Mouse (Mus musculus) CH12.LX (cell line): ENCODE measurements around the gene Efna3. TPM values are rescaled to one million over a fixed set of nuclear protein-coding genes. Genes with fewer than 3 reads are reported as not detected.

Experiments used
- DNase-seq: peaks from one replicate; pipeline ENCODE4 v3.0.0-alpha.2; 2013; ENCODE audit errors: extremely low read depth
- H3K27ac ChIP-seq: 2 replicates; pipeline ENCODE4 v1.5.1; 2012; ENCODE audit warnings: low read depth, mild to moderate bottlenecking, control low read depth, moderate library complexity; ENCODE audit not compliant: insufficient read depth
- H3K27me3 ChIP-seq: replicated peaks from 2 replicates; pipeline ENCODE3; 2012; ENCODE audit warnings: inconsistent platforms
- H3K36me3 ChIP-seq, 2 experiments: replicated peaks in 1 of 2; 2 replicates each; pipeline versions ENCODE3 to v1.6.1; 2012; ENCODE audit warnings: inconsistent platforms in 1 of 2, low read length in 1 of 2, mild to moderate bottlenecking in 1 of 2, mixed read lengths in 1 of 2, moderate library complexity in 1 of 2; ENCODE audit not compliant: control insufficient read depth in 1 of 2, insufficient read depth in 1 of 2
- H3K4me1 ChIP-seq, 2 experiments: 2 replicates each; pipeline ENCODE4 v1.6.1; 2012; ENCODE audit warnings: inconsistent platforms in 1 of 2, moderate library complexity in 1 of 2; ENCODE audit not compliant: insufficient read depth in 2 of 2, control insufficient read depth in 1 of 2
- H3K4me2 ChIP-seq: 2 replicates; pipeline ENCODE4 v1.6.1; 2012; ENCODE audit warnings: low read depth, mild to moderate bottlenecking, control low read depth; ENCODE audit not compliant: poor library complexity, insufficient read depth, severe bottlenecking
- H3K4me3 ChIP-seq, 3 experiments: fragments of 150-350 bp in 1 of 3; sonication (generic) in 1 of 3; replicated peaks in 1 of 3; 2 replicates each; pipeline versions ENCODE3 to v1.5.1; 2011 to 2012; ENCODE audit warnings: low read depth in 2 of 3, low read length in 2 of 3, mild to moderate bottlenecking in 2 of 3, moderate library complexity in 2 of 3, control low read depth in 1 of 3, improper control_type of control experiment in 1 of 3, inconsistent platforms in 1 of 3, mixed read lengths in 1 of 3; ENCODE audit not compliant: poor library complexity in 1 of 3
- H3K79me2 ChIP-seq: replicated peaks from 2 replicates; pipeline ENCODE4 v1.6.1; 2012; ENCODE audit warnings: mild to moderate bottlenecking, moderate library complexity; ENCODE audit not compliant: control insufficient read depth, poor library complexity, insufficient read depth, severe bottlenecking; ENCODE audit errors: extremely low read depth
- H3K9ac ChIP-seq: 2 replicates; pipeline ENCODE4 v1.6.1; 2012; ENCODE audit warnings: low read depth, mild to moderate bottlenecking, control low read depth, moderate library complexity; ENCODE audit not compliant: insufficient read depth
- H3K9me3 ChIP-seq: replicated peaks from 2 replicates; pipeline ENCODE3; 2012; ENCODE audit warnings: low read length, inconsistent platforms, mixed read lengths
- CTCF ChIP-seq, 2 experiments: IDR thresholded peaks in 1 of 2; conservative IDR thresholded peaks in 1 of 2; 2 replicates each; pipeline ENCODE4 v1.5.1; 2011 to 2012; ENCODE audit warnings: low read depth in 2 of 2, low read length in 2 of 2, improper control_type of control experiment in 1 of 2, inconsistent platforms in 1 of 2, mild to moderate bottlenecking in 1 of 2, moderate library complexity in 1 of 2
- E2F4 ChIP-seq: IDR thresholded peaks from 2 replicates; pipeline ENCODE4 v1.6.1; 2011; ENCODE audit warnings: low read depth, low read length, improper control_type of control experiment; ENCODE audit not compliant: insufficient replicate concordance
- EP300 ChIP-seq: IDR thresholded peaks from 2 replicates; pipeline ENCODE4 v1.6.1; 2011; ENCODE audit warnings: low read length, improper control_type of control experiment
- GABPA ChIP-seq: IDR thresholded peaks from 2 replicates; pipeline ENCODE4 v1.6.1; 2012; ENCODE audit warnings: low read depth, low read length, improper control_type of control experiment, inconsistent platforms; ENCODE audit not compliant: insufficient replicate concordance
- HCFC1 ChIP-seq: IDR thresholded peaks from 2 replicates; pipeline ENCODE4 v1.6.1; 2012; ENCODE audit warnings: low read depth, mild to moderate bottlenecking, inconsistent platforms, low read length, improper control_type of control experiment
- JUND ChIP-seq: conservative IDR thresholded peaks from 2 replicates; pipeline ENCODE4 v1.6.1; 2011; ENCODE audit warnings: low read depth, low read length, improper control_type of control experiment
- KAT2A ChIP-seq: IDR thresholded peaks from 2 replicates; pipeline ENCODE4 v1.6.1; 2012; ENCODE audit warnings: low read length, improper control_type of control experiment, inconsistent platforms; ENCODE audit not compliant: insufficient replicate concordance
- MAFK ChIP-seq: IDR thresholded peaks from 2 replicates; pipeline ENCODE4 v1.6.1; 2011; ENCODE audit warnings: low read length, improper control_type of control experiment; ENCODE audit not compliant: insufficient replicate concordance
- MAX ChIP-seq: IDR thresholded peaks from 2 replicates; pipeline ENCODE4 v1.6.1; 2011; ENCODE audit warnings: low read length, improper control_type of control experiment
- MAZ ChIP-seq: IDR thresholded peaks from 2 replicates; pipeline ENCODE4 v1.6.1; 2012; ENCODE audit warnings: low read depth, mild to moderate bottlenecking, inconsistent platforms, low read length, improper control_type of control experiment, moderate library complexity
- MEF2A ChIP-seq: IDR thresholded peaks from 2 replicates; pipeline ENCODE4 v1.6.1; 2014; ENCODE audit warnings: low read depth, mild to moderate bottlenecking, inconsistent platforms, low read length, improper control_type of control experiment, borderline replicate concordance
- MXI1 ChIP-seq: IDR thresholded peaks from 2 replicates; pipeline ENCODE4 v1.6.1; 2011; ENCODE audit warnings: mild to moderate bottlenecking, low read depth, low read length, improper control_type of control experiment
- NRF1 ChIP-seq: IDR thresholded peaks from 2 replicates; pipeline ENCODE4 v1.6.1; 2014; ENCODE audit warnings: low read depth, mild to moderate bottlenecking, inconsistent platforms, low read length, improper control_type of control experiment, moderate library complexity
- PAX5 ChIP-seq: IDR thresholded peaks from 2 replicates; pipeline ENCODE4 v1.6.1; 2012; ENCODE audit warnings: low read length, inconsistent platforms, mixed read lengths
- POLR2A ChIP-seq: IDR thresholded peaks from 2 replicates; pipeline ENCODE4 v1.6.1; 2011; ENCODE audit warnings: low read depth, mild to moderate bottlenecking, improper control_type of control experiment, low read length
- POLR2AphosphoS2 ChIP-seq: IDR thresholded peaks from 2 replicates; pipeline ENCODE4 v1.6.1; 2011; ENCODE audit warnings: low read depth, low read length, improper control_type of control experiment
- SIN3A ChIP-seq: IDR thresholded peaks from 2 replicates; pipeline ENCODE4 v1.6.1; 2012; ENCODE audit warnings: low read length, improper control_type of control experiment, inconsistent platforms
- TCF12 ChIP-seq: IDR thresholded peaks from 2 replicates; pipeline ENCODE4 v1.6.1; 2014; ENCODE audit warnings: low read depth, mild to moderate bottlenecking, inconsistent platforms, low read length, improper control_type of control experiment
- UBTF ChIP-seq: IDR thresholded peaks from 2 replicates; pipeline ENCODE4 v1.6.1; 2012; ENCODE audit warnings: low read depth, mild to moderate bottlenecking, inconsistent platforms, low read length, improper control_type of control experiment, moderate library complexity
- USF1 ChIP-seq: IDR thresholded peaks from 2 replicates; pipeline ENCODE4 v1.6.1; 2014; ENCODE audit warnings: low read depth, mild to moderate bottlenecking, inconsistent platforms, low read length, improper control_type of control experiment
- USF2 ChIP-seq: conservative IDR thresholded peaks from 2 replicates; pipeline ENCODE4 v1.6.1; 2011; ENCODE audit warnings: low read depth, low read length, improper control_type of control experiment
- ZC3H11A ChIP-seq: IDR thresholded peaks from 2 replicates; pipeline ENCODE4 v1.6.1; 2012; ENCODE audit warnings: low read depth, mild to moderate bottlenecking, inconsistent platforms, low read length, improper control_type of control experiment
- ZMIZ1 ChIP-seq: IDR thresholded peaks from 2 replicates; pipeline ENCODE4 v1.6.1; 2012; ENCODE audit warnings: low read depth, mild to moderate bottlenecking, inconsistent platforms, low read length, improper control_type of control experiment
- dilution Hi-C: fragments of 300-500 bp; cut with MboI; formaldehyde crosslinking; loops from 2 replicates; pipeline ENCODE4 v1.14.3; 2020; ENCODE audit warnings: low sequenced_read_pairs; ENCODE audit not compliant: extremely low pct_unique_long_range_greater_than_20kb, extremely low pct_ligation_motif_present
- in situ Hi-C: fragments of 300-500 bp; cut with MboI; formaldehyde crosslinking; loops from 3 replicates; pipeline ENCODE4 v1.14.3; 2019; ENCODE audit warnings: low sequenced_read_pairs, low pct_ligation_motif_present, low pct_unique_long_range_greater_than_20kb, mixed read lengths
- polyA plus RNA-seq: library from polyadenylated mRNA; unstranded; fragments of >175 nt; gene quantifications from 2 replicates; pipeline ENCODE4 v1.2.1, GENCODE M21; 2012; ENCODE audit warnings: low read depth; ENCODE audit not compliant: insufficient read length
- total RNA-seq, 2 experiments: library from RNA; depleted of rRNA; stranded (reverse); fragments of 300-350 nt in 1 of 2; fragments of >200 nt in 1 of 2; gene quantifications; 2 replicates each; pipeline ENCODE4 v1.2.3; 2012 to 2014

Efna3 gene
- total and polyA plus RNA-seq, 3 experiments = 0.09 to 0.13 TPM; not detected in 1

- no peak for TF ChIP-seq POLR2AphosphoS2
- no peak for TF ChIP-seq MAFK
- no peak for TF ChIP-seq E2F4
- TF ChIP-seq GABPA = no peak
- no peak for TF ChIP-seq CTCF (conservative IDR thresholded peaks at IDR 0.05 in 1 of 2, IDR thresholded peaks at IDR 0.05 in 1 of 2; ENCODE audit: low read depth in 2 of 2, low read length in 2 of 2)
- TF ChIP-seq ZC3H11A = no peak
- no peak for TF ChIP-seq MAZ
- TF ChIP-seq USF1 = no peak
- TF ChIP-seq TCF12 = no peak
- no peak for TF ChIP-seq KAT2A
- TF ChIP-seq EP300 = no peak
- no peak for TF ChIP-seq UBTF
- no peak for TF ChIP-seq MEF2A
- TF ChIP-seq MAX = no peak
- TF ChIP-seq NRF1 = no peak
- TF ChIP-seq SIN3A = no peak
- no peak for TF ChIP-seq ZMIZ1
- no peak for TF ChIP-seq HCFC1
- TF ChIP-seq PAX5 = no peak
- no peak for TF ChIP-seq POLR2A
- Histone ChIP-seq H3K9ac (no peak overlapping the region), H3K36me3 (no peaks in the 10 kb centered on the region), H3K4me1 (peaks cover 10 to 42% of the 10 kb centered on the region in 2 experiments), H3K4me3 (no peak overlapping the region), H3K27me3 (no peaks in the 10 kb centered on the region), H3K4me2 (no peak overlapping the region), H3K27ac (no peak overlapping the region), H3K79me2 (no peaks in the 10 kb centered on the region), H3K9me3 (no peaks in the 10 kb centered on the region)
- dilution Hi-C loops = no loop called here
- no peak for DNase-seq
- in situ Hi-C loops = no loop called here
These were observed 29.4 kb downstream of the Efna3 start for GRCm38 (mm10) chr3:89293247-89293918.

GRCm38 (mm10) chr3:89292303-89292702 lies 30.5 kb downstream of the Efna3 start:
- Histone ChIP-seq H3K27me3 (no peaks in the 10 kb centered on the region), H3K9ac (no peak overlapping the region), H3K9me3 (no peaks in the 10 kb centered on the region), H3K36me3 (no peaks in the 10 kb centered on the region), H3K79me2 (no peaks in the 10 kb centered on the region), H3K4me2 (no peak overlapping the region), H3K4me1 (peaks cover 12 to 45% of the 10 kb centered on the region in 2 experiments), H3K4me3 (no peak overlapping the region), H3K27ac (no peak overlapping the region)
- DNase-seq = no peak
- dilution Hi-C loops (no loop called here), in situ Hi-C loops (no loop called here)
- TF ChIP-seq PAX5 (no peak), POLR2A (no peak), JUND (no peak), CTCF (conservative IDR thresholded peaks at IDR 0.05 in 1 of 2, IDR thresholded peaks at IDR 0.05 in 1 of 2; ENCODE audit: low read depth in 2 of 2, low read length in 2 of 2) (no peak), MXI1 (no peak), USF1 (no peak), MAFK (no peak), POLR2AphosphoS2 (no peak), USF2 (no peak), ZC3H11A (no peak), NRF1 (no peak)
